Mouse (Mus musculus) embryonic fibroblast, embryonic 13.5 days (primary cell): ENCODE data around the gene Nup98. TPM values are rescaled to one million over a fixed set of nuclear protein-coding genes. Genes with fewer than 3 reads are reported as not detected.

Experiments used
- H3K27ac ChIP-seq: 2 replicates; pipeline ENCODE4 v1.5.1; 2012; ENCODE audit warnings: low read length, control low read depth, inconsistent platforms; ENCODE audit not compliant: insufficient read depth
- H3K4me1 ChIP-seq: 2 replicates; pipeline ENCODE4 v1.6.1; 2011; ENCODE audit warnings: low read length; ENCODE audit not compliant: control insufficient read depth, insufficient read depth
- H3K4me3 ChIP-seq: 2 replicates; pipeline ENCODE4 v1.5.1; 2011; ENCODE audit warnings: mild to moderate bottlenecking, control low read depth, low read length; ENCODE audit not compliant: insufficient read depth
- CTCF ChIP-seq: IDR thresholded peaks from 2 replicates; pipeline ENCODE4 v1.5.1; 2011; ENCODE audit warnings: mild to moderate bottlenecking, control low read depth, low read length, moderate library complexity, borderline replicate concordance; ENCODE audit not compliant: insufficient read depth
- POLR2A ChIP-seq: IDR thresholded peaks from 2 replicates; pipeline ENCODE4 v1.6.1; 2011; ENCODE audit warnings: low read depth, mild to moderate bottlenecking, control low read depth, low read length, moderate library complexity
- polyA plus RNA-seq: library from polyadenylated mRNA; stranded (reverse); fragments of >200 nt; gene quantifications from 2 replicates; pipeline ENCODE4 v1.2.4, GENCODE M21; 2011; ENCODE audit warnings: low read depth; ENCODE audit not compliant: missing spikeins, insufficient read length

Nup98 gene
- polyA plus RNA-seq, 1 experiment: 79.6 TPM

GRCm38 (mm10) chr7:102104126-102104525 is 105.8 kb downstream of the Nup98 start:
- TF ChIP-seq POLR2A (no peak), CTCF (no peak)
- H3K4me3 ChIP-seq: no peak overlapping the region
- H3K4me1 ChIP-seq: no peaks in the 10 kb centered on the region
- H3K27ac ChIP-seq: no peak overlapping the region

- TF ChIP-seq POLR2A (no peak), CTCF (no peak)
- Histone ChIP-seq H3K27ac (no peak overlapping the region), H3K4me1 (no peaks in the 10 kb centered on the region), H3K4me3 (no peak overlapping the region)
Measured at GRCm38 (mm10) chr7:102103555-102103954, 106.4 kb downstream of the Nup98 start.

GRCm38 (mm10) chr7:102102696-102103095 is 107.3 kb downstream of the Nup98 start:
- no peak overlapping the region for H3K27ac ChIP-seq
- H3K4me1 ChIP-seq: no peaks in the 10 kb centered on the region
- no peak for TF ChIP-seq CTCF
- no peak for TF ChIP-seq POLR2A
- H3K4me3 ChIP-seq: no peak overlapping the region

GRCm38 (mm10) chr7:102102241-102102640 is 107.7 kb downstream of the Nup98 start:
- Histone ChIP-seq H3K4me3 (no peak overlapping the region), H3K27ac (no peak overlapping the region), H3K4me1 (no peaks in the 10 kb centered on the region)
- TF ChIP-seq CTCF (no peak), POLR2A (no peak)

GRCm38 (mm10) chr7:102101487-102101886 is 108.5 kb downstream of the Nup98 start, which contains the start of gene Art1:
Gene Art1 (plus strand): TSS chr7:102101743.
- H3K4me1 ChIP-seq: no peaks in the 10 kb centered on the region
- no peak within 1 kb of the TSS for H3K27ac ChIP-seq
- no peak for TF ChIP-seq CTCF
- no peak for TF ChIP-seq POLR2A
- H3K4me3 ChIP-seq: no peak within 1 kb of the TSS

GRCm38 (mm10) chr7:102100868-102101267 is 109.1 kb downstream of the Nup98 start:
- no peaks in the 10 kb centered on the region for H3K4me1 ChIP-seq
- TF ChIP-seq CTCF (no peak), POLR2A (no peak)
- no peak overlapping the region for H3K4me3 ChIP-seq
- H3K27ac ChIP-seq: no peak overlapping the region

- no peak overlapping the region for H3K4me3 ChIP-seq
- no peaks in the 10 kb centered on the region for H3K4me1 ChIP-seq
- H3K27ac ChIP-seq: no peak overlapping the region
- TF ChIP-seq POLR2A (no peak), CTCF (no peak)
Measured at GRCm38 (mm10) chr7:102099760-102100661, 110.0 kb downstream of the Nup98 start.

- H3K4me3 ChIP-seq: no peak overlapping the region
- no peaks in the 10 kb centered on the region for H3K4me1 ChIP-seq
- TF ChIP-seq CTCF (no peak), POLR2A (no peak)
- H3K27ac ChIP-seq: no peak overlapping the region
Measured at GRCm38 (mm10) chr7:102087336-102087735, 122.6 kb downstream of the Nup98 start.

GRCm38 (mm10) chr7:102084041-102084696 is 125.8 kb downstream of the Nup98 start:
- no peak overlapping the region for H3K4me3 ChIP-seq
- no peak for TF ChIP-seq CTCF
- TF ChIP-seq POLR2A: no peak
- H3K4me1 ChIP-seq: no peaks in the 10 kb centered on the region
- H3K27ac ChIP-seq: no peak overlapping the region

GRCm38 (mm10) chr7:102082816-102083215 is 127.2 kb downstream of the Nup98 start, which contains the start of gene Trpc2:
Gene Trpc2 (plus strand): TSS chr7:102083116.
- TF ChIP-seq POLR2A (no peak), CTCF (no peak)
- Histone ChIP-seq H3K4me3 (no peak within 1 kb of the TSS), H3K4me1 (no peaks in the 10 kb centered on the region)

More at GRCm38 (mm10) chr7:102082816-102083215, 127.2 kb downstream of the Nup98 start, which contains the start of gene Trpc2:
- H3K27ac ChIP-seq: no peak within 1 kb of the TSS
